Mouse (Mus musculus): ENCODE data around the gene Nelfb. TPM values are rescaled to one million over a fixed set of nuclear protein-coding genes. Genes with fewer than 3 reads are reported as not detected.

The Nelfb gene
- polyA plus RNA-seq, 1 experiment from 2014 or later: 102 TPM

DNA sequence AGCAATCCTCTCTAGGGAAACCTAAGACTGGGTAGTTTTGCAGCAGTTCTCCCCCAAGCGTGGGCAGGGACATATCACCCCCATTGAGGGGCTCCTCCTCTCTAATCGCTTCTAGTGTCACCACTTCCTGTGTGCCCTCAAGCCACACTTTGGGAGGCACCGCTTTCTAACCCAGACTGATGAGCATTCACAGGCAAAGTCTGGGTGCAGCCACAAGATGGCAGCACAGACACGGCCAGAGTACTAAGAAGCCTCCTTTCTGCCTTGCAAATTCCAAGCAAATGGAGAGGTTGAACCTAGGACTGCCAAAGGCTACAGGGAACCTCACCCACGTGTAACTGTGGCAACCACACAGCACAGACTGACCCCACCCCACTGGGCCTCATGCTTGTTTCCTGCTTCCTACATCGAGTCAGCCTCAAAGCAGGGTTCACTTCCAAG, 17.9 kb downstream of the Nelfb start:
- peak; percentile 76 for ATAC-seq (ENCODE audit: insufficient number of reproducible peaks, insufficient read depth, low FRiP score, low read depth)
- no peak overlapping the region for H3K4me3 ChIP-seq (ENCODE audit: low read depth, low read length)
- H3K36me3 ChIP-seq (ENCODE audit: control insufficient read depth, insufficient read depth, low read length): no peaks in the 10 kb centered on the region; the same call in 1 of the 2 replicates
- peak overlapping the region; percentile 8; the same call in 1 of the 2 replicates for H3K4me2 ChIP-seq (replicated peaks; ENCODE audit: low read depth, low read length)
- H3K9me3 ChIP-seq (ENCODE audit: control insufficient read depth, low read depth, low read length): no peaks in the 10 kb centered on the region
- no peak overlapping the region for H3K27ac ChIP-seq (ENCODE audit: low read length)
- WGBS: under 1% methylated on average over 6 of the region's 6 CpGs
- 0 out of 2 replicates have a peak, but pooled peaks cover 8% of the 10 kb centered on the region for H3K27me3 ChIP-seq (ENCODE audit: control insufficient read depth, insufficient read depth, low read length)
- H3K4me1 ChIP-seq (ENCODE audit: control insufficient read depth, insufficient read depth, low read length): peaks cover 14% of the 10 kb centered on the region; the same call in 1 of the 2 replicates
- no peak overlapping the region for H3K9ac ChIP-seq (replicated peaks; ENCODE audit: low read depth, low read length)

DNA sequence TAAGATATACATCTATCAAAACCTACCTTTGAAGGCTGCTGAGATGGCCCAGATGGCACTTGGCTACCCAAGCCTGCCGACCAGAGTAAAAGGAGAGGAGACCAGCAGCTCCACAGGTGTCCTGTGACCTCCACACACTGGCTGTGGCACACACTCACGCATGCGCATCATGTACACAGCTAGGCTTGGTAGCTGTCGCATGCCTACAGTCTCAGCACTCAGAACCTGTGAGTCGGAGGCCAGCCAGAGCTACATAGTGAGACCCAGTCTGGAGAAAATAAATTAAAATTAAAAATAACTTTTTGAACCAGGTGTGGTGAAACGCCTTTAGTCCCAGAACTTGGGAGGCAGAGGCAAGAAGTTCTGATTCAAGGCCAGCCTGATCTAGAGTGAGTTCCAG, 23.4 kb downstream of the Nelfb start:
- no peaks in the 10 kb centered on the region for H3K4me1 ChIP-seq (ENCODE audit: control insufficient read depth, insufficient read depth, low read length)
- no peak overlapping the region for H3K27ac ChIP-seq (ENCODE audit: low read length)
- 84% methylated on average over 6 of the region's 6 CpGs for WGBS
- H3K9me3 ChIP-seq (ENCODE audit: control insufficient read depth, low read depth, low read length): no peaks in the 10 kb centered on the region
- no peak overlapping the region for H3K9ac ChIP-seq (replicated peaks; ENCODE audit: low read depth, low read length)
- no peak overlapping the region for H3K4me2 ChIP-seq (replicated peaks; ENCODE audit: low read depth, low read length)
- no peak for ATAC-seq (ENCODE audit: insufficient number of reproducible peaks, insufficient read depth, low FRiP score, low read depth)
- no peak overlapping the region for H3K4me3 ChIP-seq (ENCODE audit: low read depth, low read length)
- no peaks in the 10 kb centered on the region for H3K36me3 ChIP-seq (ENCODE audit: control insufficient read depth, insufficient read depth, low read length)
- H3K27me3 ChIP-seq (ENCODE audit: control insufficient read depth, insufficient read depth, low read length): peaks cover 9% of the 10 kb centered on the region; the same call in 1 of the 2 replicates

DNA sequence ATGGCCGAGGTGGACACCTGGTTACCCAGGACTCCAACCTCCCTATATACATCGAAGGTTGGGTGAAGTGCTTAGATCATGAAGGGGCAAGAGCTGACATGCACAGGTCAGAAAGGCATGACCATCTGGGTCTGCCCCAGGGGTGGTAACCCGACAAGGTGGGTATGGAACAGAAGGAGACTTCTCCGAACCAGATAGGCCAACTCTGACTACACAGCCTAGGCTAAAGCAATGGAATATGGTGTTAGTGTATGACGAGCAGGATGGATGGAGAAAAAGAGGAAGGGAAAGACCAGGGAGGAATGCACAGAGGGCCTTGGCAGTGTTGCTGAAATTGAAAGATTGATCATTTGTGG, 24.7 kb downstream of the Nelfb start:
- ATAC-seq (ENCODE audit: insufficient number of reproducible peaks, insufficient read depth, low FRiP score, low read depth): no peak
- WGBS: 36% methylated on average over 5 of the region's 5 CpGs
- Histone ChIP-seq H3K27me3 (ENCODE audit: control insufficient read depth, insufficient read depth, low read length) (peaks cover 9% of the 10 kb centered on the region; the same call in 1 of the 2 replicates), H3K9ac (replicated peaks; ENCODE audit: low read depth, low read length) (peak overlapping the region; percentile 15), H3K27ac (ENCODE audit: low read length) (no peak overlapping the region), H3K36me3 (ENCODE audit: control insufficient read depth, insufficient read depth, low read length) (no peaks in the 10 kb centered on the region), H3K4me3 (ENCODE audit: low read depth, low read length) (no peak overlapping the region; the same call in 1 of the 2 replicates), H3K4me2 (replicated peaks; ENCODE audit: low read depth, low read length) (peak overlapping the region; percentile 95), H3K4me1 (ENCODE audit: control insufficient read depth, insufficient read depth, low read length) (no peaks in the 10 kb centered on the region), H3K9me3 (ENCODE audit: control insufficient read depth, low read depth, low read length) (no peaks in the 10 kb centered on the region)

GRCm38 (mm10) chr2:25185625-25186574, 25.4 kb downstream of the Nelfb start:
- ATAC-seq (ENCODE audit: insufficient number of reproducible peaks, insufficient read depth, low FRiP score, low read depth): peak; percentile 50; the same call in 1 of the 2 replicates
- 1% methylated on average over 64 of the region's 64 CpGs for WGBS
- Histone ChIP-seq H3K4me1 (ENCODE audit: control insufficient read depth, insufficient read depth, low read length) (peaks cover 4% of the 10 kb centered on the region; the same call in 1 of the 2 replicates), H3K27me3 (ENCODE audit: control insufficient read depth, insufficient read depth, low read length) (peaks cover 9% of the 10 kb centered on the region; the same call in 1 of the 2 replicates), H3K9ac (replicated peaks; ENCODE audit: low read depth, low read length) (peak overlapping the region; percentile 15), H3K4me3 (ENCODE audit: low read depth, low read length) (peak overlapping the region; percentile 42), H3K27ac (ENCODE audit: low read length) (peak overlapping the region; percentile 45; the same call in 1 of the 2 replicates), H3K9me3 (ENCODE audit: control insufficient read depth, low read depth, low read length) (no peaks in the 10 kb centered on the region), H3K4me2 (replicated peaks; ENCODE audit: low read depth, low read length) (peak overlapping the region; percentile 95), H3K36me3 (ENCODE audit: control insufficient read depth, insufficient read depth, low read length) (no peaks in the 10 kb centered on the region)

GRCm38 (mm10) chr2:25184496-25184895, 26.8 kb downstream of the Nelfb start:
- H3K27me3 ChIP-seq (ENCODE audit: control insufficient read depth, insufficient read depth, low read length): peaks cover 16% of the 10 kb centered on the region
- H3K9me3 ChIP-seq (ENCODE audit: control insufficient read depth, low read depth, low read length): no peaks in the 10 kb centered on the region
- no peak for ATAC-seq (ENCODE audit: insufficient number of reproducible peaks, insufficient read depth, low FRiP score, low read depth)
- no peak overlapping the region for H3K4me2 ChIP-seq (replicated peaks; ENCODE audit: low read depth, low read length)
- WGBS: 97% methylated on average over 7 of the region's 7 CpGs
- peaks cover 6% of the 10 kb centered on the region; the same call in 1 of the 2 replicates for H3K4me1 ChIP-seq (ENCODE audit: control insufficient read depth, insufficient read depth, low read length)
- no peaks in the 10 kb centered on the region for H3K36me3 ChIP-seq (ENCODE audit: control insufficient read depth, insufficient read depth, low read length)
- no peak overlapping the region for H3K27ac ChIP-seq (ENCODE audit: low read length)
- H3K4me3 ChIP-seq (ENCODE audit: low read depth, low read length): no peak overlapping the region
- no peak overlapping the region for H3K9ac ChIP-seq (replicated peaks; ENCODE audit: low read depth, low read length)

GRCm38 (mm10) chr2:25183336-25183735, 28.0 kb downstream of the Nelfb start:
- Histone ChIP-seq H3K27ac (ENCODE audit: low read length) (no peak overlapping the region), H3K9ac (replicated peaks; ENCODE audit: low read depth, low read length) (no peak overlapping the region), H3K4me3 (ENCODE audit: low read depth, low read length) (peak overlapping the region; percentile 52; the same call in 1 of the 2 replicates), H3K36me3 (ENCODE audit: control insufficient read depth, insufficient read depth, low read length) (no peaks in the 10 kb centered on the region), H3K27me3 (ENCODE audit: control insufficient read depth, insufficient read depth, low read length) (peaks cover 16% of the 10 kb centered on the region), H3K9me3 (ENCODE audit: control insufficient read depth, low read depth, low read length) (no peaks in the 10 kb centered on the region), H3K4me2 (replicated peaks; ENCODE audit: low read depth, low read length) (peak overlapping the region; percentile 22; the same call in 1 of the 2 replicates), H3K4me1 (ENCODE audit: control insufficient read depth, insufficient read depth, low read length) (peaks cover 8% of the 10 kb centered on the region; the same call in 1 of the 2 replicates)
- ATAC-seq (ENCODE audit: insufficient number of reproducible peaks, insufficient read depth, low FRiP score, low read depth): no peak
- 75% methylated on average over 2 of the region's 2 CpGs for WGBS

- Histone ChIP-seq H3K9ac (replicated peaks; ENCODE audit: low read depth, low read length) (no peak overlapping the region), H3K27ac (ENCODE audit: low read length) (no peak overlapping the region), H3K36me3 (ENCODE audit: control insufficient read depth, insufficient read depth, low read length) (no peaks in the 10 kb centered on the region), H3K4me1 (ENCODE audit: control insufficient read depth, insufficient read depth, low read length) (peaks cover 15% of the 10 kb centered on the region), H3K4me2 (replicated peaks; ENCODE audit: low read depth, low read length) (peak overlapping the region; percentile 22; the same call in 1 of the 2 replicates), H3K4me3 (ENCODE audit: low read depth, low read length) (peak overlapping the region; percentile 52), H3K9me3 (ENCODE audit: control insufficient read depth, low read depth, low read length) (no peaks in the 10 kb centered on the region), H3K27me3 (ENCODE audit: control insufficient read depth, insufficient read depth, low read length) (peaks cover 16% of the 10 kb centered on the region)
- ATAC-seq (ENCODE audit: insufficient number of reproducible peaks, insufficient read depth, low FRiP score, low read depth): no peak
- WGBS: 22% methylated on average over 6 of the region's 6 CpGs
Observed at GRCm38 (mm10) chr2:25182664-25183063, 28.6 kb downstream of the Nelfb start.

DNA sequence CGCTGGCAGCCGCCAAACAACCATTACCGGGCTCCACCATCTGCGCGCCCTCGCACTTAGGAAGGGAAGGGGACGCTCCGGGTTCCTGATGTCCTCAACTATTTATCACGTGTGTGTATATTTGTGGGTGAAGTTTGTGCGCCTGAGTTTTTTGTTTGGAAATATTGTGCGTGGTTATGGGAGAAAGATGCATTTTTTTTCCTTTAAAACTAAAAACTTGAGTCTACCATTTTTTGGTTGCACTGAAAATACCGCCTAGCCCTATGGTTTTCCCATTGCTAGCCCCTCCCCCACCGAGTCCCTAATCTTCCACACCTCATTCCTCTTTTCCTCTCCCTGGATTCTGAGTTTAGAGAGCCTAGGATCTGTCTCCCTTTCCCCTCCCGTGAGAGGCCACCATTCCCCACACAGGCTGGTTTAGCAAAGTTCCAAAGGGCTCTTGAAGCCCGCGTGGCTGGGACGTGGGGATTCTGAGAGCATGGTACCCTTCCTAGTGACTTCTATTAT, 29.3 kb downstream of the Nelfb start:
- 2% methylated on average over 17 of the region's 17 CpGs for WGBS
- no peak for ATAC-seq (ENCODE audit: insufficient number of reproducible peaks, insufficient read depth, low FRiP score, low read depth)
- H3K27me3 ChIP-seq (ENCODE audit: control insufficient read depth, insufficient read depth, low read length): peaks cover 16% of the 10 kb centered on the region
- H3K4me3 ChIP-seq (ENCODE audit: low read depth, low read length): peak overlapping the region; percentile 52
- H3K9ac ChIP-seq (replicated peaks; ENCODE audit: low read depth, low read length): peak overlapping the region; percentile 46
- H3K4me2 ChIP-seq (replicated peaks; ENCODE audit: low read depth, low read length): peak overlapping the region; percentile 84
- H3K4me1 ChIP-seq (ENCODE audit: control insufficient read depth, insufficient read depth, low read length): peaks cover 22% of the 10 kb centered on the region
- no peaks in the 10 kb centered on the region for H3K36me3 ChIP-seq (ENCODE audit: control insufficient read depth, insufficient read depth, low read length)
- peak overlapping the region; percentile 53; the same call in 1 of the 2 replicates for H3K27ac ChIP-seq (ENCODE audit: low read length)
- no peaks in the 10 kb centered on the region for H3K9me3 ChIP-seq (ENCODE audit: control insufficient read depth, low read depth, low read length)

Measured in stomach, embryonic 14.5 days (tissue).